Mouse (Mus musculus): ENCODE results near the gene Arhgef38.

Gene Arhgef38

DNA sequence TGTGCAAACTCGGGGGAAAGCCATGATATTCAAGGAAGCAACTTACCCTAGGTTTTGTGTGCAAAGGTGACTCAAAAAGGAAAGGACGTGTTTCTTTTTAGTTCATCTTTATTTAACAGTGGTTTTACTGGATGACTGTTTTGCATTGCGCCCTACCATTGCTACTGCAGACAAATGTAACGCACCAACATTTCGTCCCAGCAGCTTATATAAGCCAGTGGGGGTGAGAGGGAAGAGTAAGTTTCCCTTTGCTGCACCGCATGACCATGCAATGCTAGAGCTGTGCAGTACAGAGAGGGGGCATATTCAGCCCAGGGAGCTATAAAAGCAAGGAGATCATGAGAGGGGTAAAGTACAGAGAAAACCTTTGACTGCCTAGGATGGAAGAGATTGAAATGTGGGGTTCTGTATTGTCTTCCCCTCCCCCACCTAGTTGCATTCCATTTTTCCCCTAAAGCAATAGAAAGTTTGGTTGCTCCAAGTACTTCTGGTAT is 70.8 kb downstream of the Arhgef38 start:
- no peak for DNase-seq

GRCm38 (mm10) chr3:133163174-133163573 is 71.6 kb downstream of the Arhgef38 start:
- DNase-seq, result no peak

GRCm38 (mm10) chr3:133161407-133161806 is 73.3 kb downstream of the Arhgef38 start:
- no peak for DNase-seq

GRCm38 (mm10) chr3:133158260-133158659 is 76.5 kb downstream of the Arhgef38 start:
- peak; percentile 65 to 73 for DNase-seq

DNA sequence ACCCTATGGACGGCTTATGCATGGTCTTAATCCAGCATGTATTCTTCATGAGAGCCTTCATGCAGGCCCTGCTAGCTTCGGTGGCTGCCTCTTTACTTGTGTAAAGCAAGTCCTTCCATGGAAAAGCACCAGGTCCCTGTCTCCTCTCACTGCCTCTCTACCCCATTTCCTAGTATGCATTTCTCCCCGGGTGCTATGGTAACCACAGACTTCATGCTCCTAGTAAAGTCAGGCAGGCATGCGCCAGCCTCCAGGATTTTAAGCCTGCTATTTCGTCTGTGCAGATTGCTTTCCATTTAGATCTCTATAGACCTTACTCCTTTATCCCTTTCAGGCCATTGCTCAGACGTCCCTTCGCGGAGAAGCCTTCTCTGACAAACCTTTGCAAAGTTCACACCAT is 80.1 kb downstream of the Arhgef38 start:
- DNase-seq, result no peak

DNA sequence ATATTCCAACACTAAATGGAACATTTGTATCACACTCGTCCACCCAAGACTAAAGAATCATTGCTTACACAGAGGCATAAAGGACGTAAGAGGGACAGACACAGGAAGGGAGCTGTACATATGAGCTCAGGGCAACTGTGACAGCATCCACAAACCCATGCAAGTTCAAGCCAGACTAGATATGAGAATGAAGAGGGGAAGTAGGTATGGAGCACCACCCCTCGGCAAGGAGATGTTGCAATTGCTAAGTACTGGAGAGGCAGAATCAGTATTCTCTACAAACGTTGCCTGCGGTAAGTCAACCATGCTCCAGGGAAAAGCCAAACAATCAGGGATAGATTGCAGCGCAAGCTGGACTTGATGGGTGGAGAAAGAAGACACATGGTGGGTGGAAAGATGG is 81.1 kb downstream of the Arhgef38 start:
- DNase-seq, result no peak

GRCm38 (mm10) chr3:133152831-133153230 is 81.9 kb downstream of the Arhgef38 start:
- no peak for DNase-seq

DNA sequence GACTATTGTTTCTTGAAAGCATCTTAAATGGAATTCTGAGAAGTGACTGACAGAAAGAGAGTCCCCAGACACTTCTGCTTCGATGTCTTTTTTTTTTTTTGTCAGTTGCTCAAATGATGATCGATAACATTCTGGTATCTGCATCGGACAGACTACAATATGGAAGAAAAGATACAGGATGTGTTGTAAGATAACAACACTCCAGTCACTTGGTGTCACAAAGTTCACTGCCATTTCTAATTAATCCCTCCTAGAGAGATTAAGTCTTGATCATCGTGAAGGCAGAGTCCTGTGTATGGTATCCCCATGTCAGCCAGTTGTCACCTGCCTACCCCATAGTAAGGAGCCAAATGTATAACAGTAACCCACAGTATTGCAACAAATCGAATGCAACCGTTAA is 83.1 kb downstream of the Arhgef38 start:
- DNase-seq, result no peak

DNA sequence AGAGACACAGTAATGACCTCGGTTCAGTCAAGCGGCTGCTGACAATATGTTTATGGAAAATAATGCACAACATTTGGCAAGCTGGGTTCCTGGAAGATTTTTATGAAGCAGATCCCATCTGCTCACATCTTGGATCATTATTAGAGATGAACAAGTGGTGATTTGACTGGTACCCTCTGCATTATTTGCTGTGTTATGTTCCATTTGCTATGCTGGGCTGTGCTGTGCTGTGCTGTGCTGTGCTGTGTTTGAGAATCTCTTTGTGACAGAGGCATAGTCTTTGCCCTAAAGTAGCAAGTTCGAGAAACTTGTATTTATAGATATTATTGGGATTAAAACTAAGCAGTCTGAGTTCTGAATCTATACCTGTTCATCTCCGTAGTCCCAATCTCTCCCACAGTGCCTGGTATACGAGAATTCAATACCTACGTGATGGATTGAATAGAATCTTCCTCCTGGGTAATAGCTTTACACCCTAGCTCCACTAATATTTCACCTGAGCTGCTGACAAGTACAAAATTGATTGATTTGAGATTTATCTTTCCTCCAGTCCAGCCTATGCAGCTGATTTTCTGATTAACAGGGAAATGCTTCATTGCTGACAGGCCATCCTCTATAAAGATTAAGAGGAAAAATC is 90.1 kb downstream of the Arhgef38 start:
- peak in 1 of 2 experiments; percentile 37 for DNase-seq

GRCm38 (mm10) chr3:133141877-133142276 is 92.9 kb downstream of the Arhgef38 start:
- no peak for DNase-seq

GRCm38 (mm10) chr3:133132611-133133010 is 102.1 kb downstream of the Arhgef38 start:
- no peak for DNase-seq

DNA sequence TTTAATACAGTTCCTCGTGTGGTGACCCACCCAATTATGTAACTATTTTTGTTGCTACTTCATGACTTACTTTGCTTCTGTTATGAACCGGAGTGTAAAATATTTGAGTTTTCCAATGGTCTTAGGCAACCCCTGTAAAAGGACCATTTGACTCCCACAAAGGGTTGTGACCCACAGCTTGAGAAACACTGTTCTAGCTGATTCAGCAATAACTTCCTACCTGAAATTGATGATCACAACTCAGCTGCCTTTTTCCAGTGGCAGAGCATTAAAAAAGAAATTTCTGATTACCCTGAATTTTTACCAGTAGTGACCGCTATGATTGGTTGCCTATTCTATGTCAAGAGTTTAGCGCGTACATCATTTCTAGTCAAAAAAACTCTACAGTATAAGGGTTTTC is 103.4 kb downstream of the Arhgef38 start:
- no peak for DNase-seq

DNA sequence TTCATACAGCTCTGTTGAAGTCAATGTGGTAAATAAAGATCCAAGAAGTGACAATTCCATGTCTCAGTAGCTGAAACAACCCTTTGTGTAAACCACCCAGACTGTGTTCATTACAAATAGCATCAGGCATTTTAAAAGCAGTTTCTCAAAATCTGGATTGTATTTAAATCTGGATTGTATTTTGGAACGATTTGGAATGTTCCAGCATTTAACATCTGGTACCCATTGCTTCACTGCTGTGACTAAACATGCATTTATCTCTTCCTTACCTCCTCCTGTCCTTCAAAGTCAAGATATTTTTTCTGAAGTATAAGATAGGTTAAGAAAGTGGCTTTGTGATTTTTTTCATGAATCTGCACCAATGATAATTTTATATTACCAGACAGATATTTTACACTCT is 121.5 kb downstream of the Arhgef38 start:
- DNase-seq, result no peak

DNA sequence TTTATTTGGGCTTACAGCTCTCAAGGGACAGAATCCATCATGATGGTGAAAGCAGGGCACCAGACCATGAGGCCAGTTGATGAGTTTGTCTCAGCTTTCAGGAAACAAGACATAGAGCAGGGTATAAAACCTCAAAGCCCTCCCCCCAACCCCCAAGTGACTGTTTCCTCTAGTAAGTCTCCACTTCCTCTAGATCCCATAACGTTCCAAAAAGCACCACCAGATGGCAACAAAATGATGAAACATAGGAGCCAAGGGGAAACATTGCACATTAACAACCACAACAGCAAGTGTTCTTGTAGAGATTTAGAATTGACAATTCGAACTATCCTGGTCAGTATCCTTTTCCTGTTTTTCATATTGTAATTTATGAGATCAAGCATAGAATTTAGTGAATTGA is 123.0 kb downstream of the Arhgef38 start:
- peak in 1 of 2 experiments; percentile 44 for DNase-seq

DNA sequence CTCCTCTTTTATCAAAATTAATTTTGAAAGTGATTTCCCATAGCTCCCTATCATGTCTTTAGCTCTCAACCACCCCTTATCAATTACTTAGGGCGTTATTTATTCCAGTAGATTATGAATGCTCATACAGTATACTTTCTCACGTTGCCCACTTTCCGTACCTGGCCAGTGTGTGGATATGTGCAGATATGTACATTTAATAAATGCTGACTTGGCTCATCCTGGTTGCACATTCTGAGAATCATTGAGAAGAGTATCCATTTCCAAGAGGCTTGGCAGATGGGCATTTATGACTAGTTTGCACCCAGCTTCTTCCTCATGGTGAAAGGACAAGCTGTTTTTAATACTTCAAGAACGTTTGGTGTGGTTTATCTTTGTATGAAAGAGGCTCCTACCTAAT is 124.9 kb downstream of the Arhgef38 start:
- no peak for DNase-seq

DNA sequence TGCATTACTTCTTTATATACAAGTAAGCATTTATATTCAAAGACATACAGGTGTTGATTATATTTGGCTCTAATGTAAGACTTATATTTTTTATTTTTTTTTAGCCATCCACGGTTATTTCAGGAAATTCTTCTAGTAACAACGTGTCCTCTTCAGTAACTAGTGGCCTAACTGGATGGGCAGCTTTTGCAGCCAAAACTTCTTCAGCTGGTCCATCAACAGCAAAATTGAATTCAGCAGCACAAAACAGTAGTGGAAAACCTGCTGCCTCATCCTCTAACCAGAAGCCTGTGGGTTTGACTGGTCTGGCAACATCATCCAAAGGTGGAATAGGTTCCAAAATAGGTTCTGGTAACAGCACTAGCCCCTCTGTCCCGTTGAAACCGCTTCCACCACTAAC is 126.0 kb downstream of the Arhgef38 start:
- DNase-seq, result no peak

- no peak for DNase-seq
These were observed 130.3 kb downstream of the Arhgef38 start for GRCm38 (mm10) chr3:133104436-133104835.

GRCm38 (mm10) chr3:133103768-133104167 is 131.0 kb downstream of the Arhgef38 start:
- DNase-seq, result no peak

GRCm38 (mm10) chr3:133098909-133099308 is 135.8 kb downstream of the Arhgef38 start:
- no peak for DNase-seq

DNA sequence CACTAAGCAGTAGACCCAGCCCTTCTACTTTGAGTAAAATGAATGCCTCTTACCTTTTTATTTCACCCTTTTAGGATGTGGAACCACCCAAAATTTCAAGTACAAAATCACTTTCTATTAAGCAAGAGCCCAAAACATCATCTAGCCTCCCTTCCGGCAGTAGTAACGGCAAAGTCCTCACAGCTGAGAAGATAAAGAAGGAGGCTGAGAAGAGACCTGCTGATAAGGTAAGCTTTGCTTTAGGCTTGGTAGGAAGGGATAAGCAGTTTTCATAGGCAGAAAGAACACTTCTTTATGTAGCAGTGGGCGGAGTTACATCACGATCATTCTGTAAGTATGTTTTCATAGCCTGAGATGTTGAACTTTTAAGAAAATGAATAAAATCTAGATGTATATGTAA is 136.4 kb downstream of the Arhgef38 start:
- no peak for DNase-seq

- DNase-seq, result no peak
These were observed 136.8 kb downstream of the Arhgef38 start for GRCm38 (mm10) chr3:133097936-133098335.

DNA sequence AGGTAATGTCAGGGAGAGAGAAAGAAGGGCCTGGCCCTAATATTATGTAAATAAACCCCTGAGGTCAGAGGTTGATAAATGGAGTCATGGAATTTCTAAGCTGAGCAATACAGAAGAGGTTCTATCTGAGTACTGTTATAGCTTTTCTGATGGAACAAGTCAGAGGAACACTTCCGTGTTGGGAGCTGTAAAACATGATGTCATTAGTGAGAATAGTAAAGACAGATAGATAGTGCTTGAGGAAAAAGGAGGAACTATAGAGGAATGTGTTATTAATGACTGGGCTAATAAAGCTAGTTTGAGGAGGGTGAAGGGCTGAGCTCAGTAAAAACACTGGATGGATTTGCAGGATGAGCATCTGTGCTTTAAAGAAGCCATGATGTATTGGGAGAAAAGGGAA is 140.4 kb downstream of the Arhgef38 start:
- no peak for DNase-seq

DNA sequence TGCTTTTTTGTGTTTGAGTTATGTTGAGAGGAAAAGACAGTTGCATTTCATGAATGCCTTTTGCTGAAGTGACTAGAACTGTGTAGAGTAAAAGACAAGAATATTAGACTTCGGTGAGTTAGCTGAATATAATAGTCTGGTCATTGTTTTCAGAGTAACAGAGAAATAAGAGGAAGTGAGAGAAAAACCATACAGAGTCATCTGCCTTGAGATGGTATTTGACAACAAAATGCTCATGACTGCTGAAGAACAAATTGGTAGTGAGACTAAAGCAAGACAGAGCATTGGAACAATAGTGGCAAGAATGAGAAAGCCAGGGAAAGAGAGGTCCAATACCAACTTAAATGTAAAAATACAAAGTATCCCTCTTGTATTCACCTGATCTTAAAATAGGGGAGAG is 141.8 kb downstream of the Arhgef38 start:
- DNase-seq, result no peak

- no peak for DNase-seq
These were observed 142.4 kb downstream of the Arhgef38 start for GRCm38 (mm10) chr3:133092274-133092853.

All from cerebellum, postnatal 36 days (tissue).